Mouse (Mus musculus): ENCODE measurements around the gene Crnn. TPM values are rescaled to one million over a fixed set of nuclear protein-coding genes. Genes with fewer than 3 reads are reported as not detected.

The Crnn gene
- polyA plus RNA-seq, 1 experiment, result not detected

DNA sequence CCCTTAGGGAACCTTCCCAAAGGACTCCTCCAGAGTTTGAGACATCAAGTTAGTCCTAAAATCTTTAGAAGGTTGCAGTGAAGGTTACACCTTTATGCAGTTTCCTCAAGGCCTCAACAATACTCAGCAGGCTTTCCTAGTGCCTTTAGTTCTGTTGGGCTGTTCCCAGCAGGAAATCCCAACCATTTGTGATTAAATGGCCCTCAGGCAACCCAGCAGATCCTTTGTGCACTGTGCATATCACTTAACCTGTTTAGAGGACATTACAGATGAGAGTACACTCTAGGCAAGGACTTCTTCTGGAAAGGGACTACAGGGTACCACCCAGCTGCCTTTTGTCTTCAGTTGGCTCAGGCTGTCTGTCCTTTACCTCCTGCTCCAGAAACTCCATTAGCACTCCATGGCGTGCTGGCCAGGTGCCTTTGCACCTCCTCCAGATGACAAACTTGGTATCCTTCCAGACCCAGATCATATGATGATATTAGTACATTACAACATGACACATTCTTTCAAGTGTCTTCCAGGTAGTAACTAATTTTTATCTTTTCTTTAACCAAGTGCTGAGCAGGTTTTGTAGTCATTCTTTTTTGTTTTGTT, 18.5 kb downstream of the Crnn start:
- H3K36me3 ChIP-seq (ENCODE audit: control insufficient read depth, insufficient read depth), result no peaks in the 10 kb centered on the region
- no peak overlapping the region for H3K4me3 ChIP-seq
- H3K27me3 ChIP-seq (ENCODE audit: control insufficient read depth, insufficient read depth, insufficient read length), result no peaks in the 10 kb centered on the region
- no peak overlapping the region for H3ac ChIP-seq (ENCODE audit: control insufficient read depth, insufficient read length)
- H3K4me2 ChIP-seq (ENCODE audit: low read depth), result no peak overlapping the region
- H3K79me2 ChIP-seq (ENCODE audit: control insufficient read depth, insufficient read depth), result no peaks in the 10 kb centered on the region
- TF ChIP-seq MYOD1 (IDR thresholded peaks at IDR 0.05; ENCODE audit: control insufficient read depth in 1 of 3, insufficient read length in 2 of 3, low read depth in 2 of 3), result no peak
- TF ChIP-seq MYOG (IDR thresholded peaks at IDR 0.05; ENCODE audit: control insufficient read depth in 1 of 3, insufficient read depth in 1 of 3, insufficient read length in 2 of 3, low read depth in 2 of 3), result no peak
- no peak for TF ChIP-seq USF1 (IDR thresholded peaks at IDR 0.05; ENCODE audit: low read depth)
- no peak for TF ChIP-seq POLR2AphosphoS2 (IDR thresholded peaks at IDR 0.05; ENCODE audit: insufficient read length, low read depth)
- no peak for TF ChIP-seq CEBPB (IDR thresholded peaks at IDR 0.05; ENCODE audit: insufficient read depth, poor library complexity, severe bottlenecking)
- no peak for TF ChIP-seq SRF (IDR thresholded peaks at IDR 0.05; ENCODE audit: control insufficient read depth, insufficient read length, low read depth)
- TF ChIP-seq TCF12 (IDR thresholded peaks at IDR 0.05; ENCODE audit: insufficient read depth, poor library complexity, severe bottlenecking), result no peak
- no peak for TF ChIP-seq POLR2A (IDR thresholded peaks at IDR 0.05; ENCODE audit: insufficient read length, low read depth)
- no peak for TF ChIP-seq TCF3 (IDR thresholded peaks at IDR 0.05; ENCODE audit: insufficient read length, low read depth)

DNA sequence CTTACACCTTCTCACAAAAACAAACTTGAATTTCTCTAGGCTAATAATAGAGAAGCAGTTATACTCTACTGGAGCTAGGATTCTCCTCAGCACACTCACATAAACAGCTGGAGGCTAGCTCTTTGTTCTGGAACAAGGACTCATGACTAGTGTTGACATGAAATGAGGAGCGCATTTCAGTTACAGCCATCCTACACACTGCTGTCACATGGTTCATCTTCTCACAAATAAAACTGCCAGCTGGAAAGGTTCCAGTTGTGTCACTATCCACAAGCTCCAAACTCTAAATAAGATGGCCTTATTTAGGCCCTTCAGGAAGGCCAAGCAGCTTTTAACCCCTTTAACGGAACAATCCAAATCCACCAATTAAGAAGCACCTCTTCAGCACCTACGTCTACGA, 36.3 kb downstream of the Crnn start:
- TF ChIP-seq SRF (IDR thresholded peaks at IDR 0.05; ENCODE audit: control insufficient read depth, insufficient read length, low read depth) (no peak), TCF3 (IDR thresholded peaks at IDR 0.05; ENCODE audit: insufficient read length, low read depth) (no peak), MYOG (IDR thresholded peaks at IDR 0.05; ENCODE audit: control insufficient read depth in 1 of 3, insufficient read depth in 1 of 3, insufficient read length in 2 of 3, low read depth in 2 of 3) (no peak), TCF12 (IDR thresholded peaks at IDR 0.05; ENCODE audit: insufficient read depth, poor library complexity, severe bottlenecking) (no peak), E2F4 (IDR thresholded peaks at IDR 0.05; ENCODE audit: insufficient read depth) (no peak), CEBPB (IDR thresholded peaks at IDR 0.05; ENCODE audit: insufficient read depth, poor library complexity, severe bottlenecking) (no peak)
- no peaks in the 10 kb centered on the region for H3K36me3 ChIP-seq (ENCODE audit: control insufficient read depth, insufficient read depth)
- no peaks in the 10 kb centered on the region for H3K27me3 ChIP-seq (ENCODE audit: control insufficient read depth, insufficient read depth, insufficient read length)
- H3K4me2 ChIP-seq (ENCODE audit: low read depth), result no peak overlapping the region
- H3ac ChIP-seq (ENCODE audit: control insufficient read depth, insufficient read length), result no peak overlapping the region
- no peaks in the 10 kb centered on the region for H3K79me2 ChIP-seq (ENCODE audit: control insufficient read depth, insufficient read depth)
- no peak overlapping the region for H3K4me3 ChIP-seq

DNA sequence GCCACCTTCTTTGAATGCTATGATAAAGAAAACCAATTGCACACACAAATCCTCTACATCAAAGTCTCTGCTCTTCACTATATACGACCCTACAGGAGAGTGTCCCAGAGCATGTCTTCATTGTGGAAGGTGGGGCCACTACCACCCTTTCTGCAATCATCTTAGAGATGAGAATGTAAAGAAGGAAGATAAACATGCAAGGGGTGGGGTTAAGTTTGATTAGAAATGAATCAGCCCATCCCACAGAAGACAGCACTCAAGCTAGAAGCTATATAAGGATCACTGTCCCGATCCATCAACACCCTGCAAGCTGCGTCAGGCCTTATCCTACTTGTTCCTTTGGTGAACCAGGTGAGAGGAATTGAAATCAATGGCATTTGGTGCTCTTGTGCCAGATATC, 52.4 kb downstream of the Crnn start, which contains the start of gene Flg2:
Gene Flg2 (plus strand): TSS at position 301 of the 400 bp plus-strand sequence.
- Histone ChIP-seq H3K27me3 (ENCODE audit: control insufficient read depth, insufficient read depth, insufficient read length) (no peaks in the 10 kb centered on the region), H3ac (ENCODE audit: control insufficient read depth, insufficient read length) (no peak within 1 kb of the TSS), H3K4me2 (ENCODE audit: low read depth) (no peak within 1 kb of the TSS), H3K4me3 (no peak within 1 kb of the TSS), H3K36me3 (ENCODE audit: control insufficient read depth, insufficient read depth) (no peaks in the 10 kb centered on the region), H3K79me2 (ENCODE audit: control insufficient read depth, insufficient read depth) (no peaks in the 10 kb centered on the region)
- TF ChIP-seq MYOD1 (IDR thresholded peaks at IDR 0.05; ENCODE audit: control insufficient read depth in 1 of 3, insufficient read length in 2 of 3, low read depth in 2 of 3), result no peak
- TF ChIP-seq USF1 (IDR thresholded peaks at IDR 0.05; ENCODE audit: low read depth), result no peak
- no peak for TF ChIP-seq E2F4 (IDR thresholded peaks at IDR 0.05; ENCODE audit: insufficient read depth)
- no peak for TF ChIP-seq MYOG (IDR thresholded peaks at IDR 0.05; ENCODE audit: control insufficient read depth in 1 of 3, insufficient read depth in 1 of 3, insufficient read length in 2 of 3, low read depth in 2 of 3)
- no peak for TF ChIP-seq POLR2A (IDR thresholded peaks at IDR 0.05; ENCODE audit: insufficient read length, low read depth)
- TF ChIP-seq TCF12 (IDR thresholded peaks at IDR 0.05; ENCODE audit: insufficient read depth, poor library complexity, severe bottlenecking), result no peak
- TF ChIP-seq CEBPB (IDR thresholded peaks at IDR 0.05; ENCODE audit: insufficient read depth, poor library complexity, severe bottlenecking), result no peak
- TF ChIP-seq MAX (IDR thresholded peaks at IDR 0.05; ENCODE audit: low read depth), result no peak
- TF ChIP-seq POLR2AphosphoS2 (IDR thresholded peaks at IDR 0.05; ENCODE audit: insufficient read length, low read depth), result no peak
- no peak for TF ChIP-seq SRF (IDR thresholded peaks at IDR 0.05; ENCODE audit: control insufficient read depth, insufficient read length, low read depth)
- no peak for TF ChIP-seq REST (IDR thresholded peaks at IDR 0.05; ENCODE audit: insufficient read depth, insufficient read length)
- TF ChIP-seq TCF3 (IDR thresholded peaks at IDR 0.05; ENCODE audit: insufficient read length, low read depth), result no peak

Other genes starting within 250 kb of the Crnn start
- gene Lce3a, start 218.6 kb upstream of the Crnn start, polyA plus RNA-seq (2012; fragmentation: generic; extraction: Trizol), result not detected
- gene Lce3b, start 211.8 kb upstream of the Crnn start, polyA plus RNA-seq (2012; fragmentation: generic; extraction: Trizol), result not detected
- not detected for gene Lce3c, start 200.3 kb upstream of the Crnn start, polyA plus RNA-seq (2012; fragmentation: generic; extraction: Trizol)
- gene Lce3d, start 187.4 kb upstream of the Crnn start, polyA plus RNA-seq (2012; fragmentation: generic; extraction: Trizol), result not detected
- gene Lce3e, start 177.7 kb upstream of the Crnn start, polyA plus RNA-seq (2012; fragmentation: generic; extraction: Trizol), result not detected
- gene Lce3f, start 152.6 kb upstream of the Crnn start, polyA plus RNA-seq (2012; fragmentation: generic; extraction: Trizol), result not detected
- gene Crct1, start 129.1 kb upstream of the Crnn start, polyA plus RNA-seq (2012; fragmentation: generic; extraction: Trizol), result 0.11 TPM
- not detected for gene Lce1m, start 125.7 kb upstream of the Crnn start, polyA plus RNA-seq (2012; fragmentation: generic; extraction: Trizol)
- not detected for gene Gm4858, start 76.0 kb upstream of the Crnn start, polyA plus RNA-seq (2012; fragmentation: generic; extraction: Trizol)
- not detected for gene Flg2, start 52.5 kb downstream of the Crnn start, polyA plus RNA-seq (2012; fragmentation: generic; extraction: Trizol)
- not detected for gene Flg, start 128.7 kb downstream of the Crnn start, polyA plus RNA-seq (2012; fragmentation: generic; extraction: Trizol)
- gene Hrnr, start 175.0 kb downstream of the Crnn start, polyA plus RNA-seq (2012; fragmentation: generic; extraction: Trizol), result not detected
- not detected for gene Rptn, start 248.9 kb downstream of the Crnn start, polyA plus RNA-seq (2012; fragmentation: generic; extraction: Trizol)